Mouse (Mus musculus): ENCODE measurements at regions not wholly inside any gene's neighbourhood (a gene's known extent, or its start where the extent isn't known, plus 50 kb on each side); places are given as distances from the start of the nearest gene placed in this dataset.
A peak's percentile ranks its signal among the peaks of the same experiment; 100 is the strongest.
"Not testable (repeated sequence)": the region's sequence is repeated elsewhere in the genome, so short reads cannot be mapped to it uniquely, and the experiment has no call there.

GRCm38 (mm10) chr14:71113198-71113597 is 513.6 kb upstream of the Fam160b2 start:
- no peak for DNase-seq (ENCODE audit: low spot score)

- DNase-seq (ENCODE audit: low spot score): no peak
Observed at GRCm38 (mm10) chr14:71104617-71105016, 505.0 kb upstream of the Fam160b2 start.

- DNase-seq (ENCODE audit: low spot score): no peak
Observed at GRCm38 (mm10) chr14:71103955-71104354, 504.3 kb upstream of the Fam160b2 start.

- no peak for DNase-seq (ENCODE audit: low spot score)
Observed at GRCm38 (mm10) chr14:71095661-71096422, 496.2 kb upstream of the Fam160b2 start.

GRCm38 (mm10) chr14:71092626-71093326 is 493.1 kb upstream of the Fam160b2 start:
- no peak for DNase-seq (ENCODE audit: low spot score)

GRCm38 (mm10) chr14:71085721-71086120 is 486.1 kb upstream of the Fam160b2 start:
- peak; percentile 71 for DNase-seq (ENCODE audit: low spot score)

GRCm38 (mm10) chr14:71082327-71082726 is 482.7 kb upstream of the Fam160b2 start:
- no peak for DNase-seq (ENCODE audit: low spot score)

GRCm38 (mm10) chr14:71075671-71076070 is 476.0 kb upstream of the Fam160b2 start:
- DNase-seq (ENCODE audit: low spot score): no peak

GRCm38 (mm10) chr14:71074019-71074418 is 474.4 kb upstream of the Fam160b2 start:
- no peak for DNase-seq (ENCODE audit: low spot score)

- DNase-seq (ENCODE audit: low spot score): no peak
Observed at GRCm38 (mm10) chr14:71065669-71066068, 466.0 kb upstream of the Fam160b2 start.

GRCm38 (mm10) chr14:71056601-71057000 is 457.0 kb upstream of the Fam160b2 start:
- DNase-seq (ENCODE audit: low spot score): no peak

GRCm38 (mm10) chr14:71055480-71055879 is 455.8 kb upstream of the Fam160b2 start:
- DNase-seq (ENCODE audit: low spot score): no peak

GRCm38 (mm10) chr14:71053788-71054641 is 454.4 kb upstream of the Fam160b2 start:
- DNase-seq (ENCODE audit: low spot score): peak; percentile 5

GRCm38 (mm10) chr14:71047096-71047495 is 447.5 kb upstream of the Fam160b2 start:
- peak; percentile 30 for DNase-seq (ENCODE audit: low spot score)

GRCm38 (mm10) chr14:71043879-71044770 is 444.5 kb upstream of the Fam160b2 start:
- DNase-seq (ENCODE audit: low spot score): not testable (repeated sequence)

GRCm38 (mm10) chr14:71036620-71037019 is 437.0 kb upstream of the Fam160b2 start:
- no peak for DNase-seq (ENCODE audit: low spot score)

- DNase-seq (ENCODE audit: low spot score): peak; percentile 46
Observed at GRCm38 (mm10) chr14:71033586-71033985, 434.0 kb upstream of the Fam160b2 start.

GRCm38 (mm10) chr14:71030164-71030880 is 430.7 kb upstream of the Fam160b2 start:
- DNase-seq (ENCODE audit: low spot score): peak; percentile 54
